Mouse (Mus musculus): Measurements from ENCODE around the gene Polr1b.

Gene Polr1b

DNA sequence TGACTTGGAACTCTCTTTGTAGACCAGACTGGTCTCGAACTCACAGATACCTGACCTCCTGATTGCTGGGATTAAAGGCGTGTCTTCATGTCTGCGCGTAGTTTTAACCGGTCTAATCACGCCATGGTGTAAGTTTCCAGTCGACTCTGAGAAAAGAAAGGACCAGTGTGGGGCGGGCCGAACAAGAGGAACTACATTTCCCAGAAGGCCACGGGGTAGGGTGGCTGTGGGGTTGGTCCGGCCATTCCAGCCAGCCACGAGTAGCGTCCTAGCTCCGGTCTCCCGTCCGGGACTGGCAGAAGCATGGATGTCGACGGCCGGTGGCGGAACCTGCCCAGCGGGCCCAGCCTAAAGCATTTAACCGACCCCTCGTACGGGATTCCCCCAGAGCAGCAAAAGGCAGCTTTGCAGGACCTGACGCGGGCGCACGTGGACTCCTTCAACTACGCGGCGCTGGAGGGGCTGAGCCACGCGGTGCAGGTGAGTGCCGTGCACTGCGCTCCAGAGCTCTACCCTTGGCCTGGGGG lies at the start of gene Polr1b:
TSS of gene Polr1b (plus strand) at position 212 of the 527 bp plus-strand sequence.
- peak; percentile 83 for DNase-seq

DNA sequence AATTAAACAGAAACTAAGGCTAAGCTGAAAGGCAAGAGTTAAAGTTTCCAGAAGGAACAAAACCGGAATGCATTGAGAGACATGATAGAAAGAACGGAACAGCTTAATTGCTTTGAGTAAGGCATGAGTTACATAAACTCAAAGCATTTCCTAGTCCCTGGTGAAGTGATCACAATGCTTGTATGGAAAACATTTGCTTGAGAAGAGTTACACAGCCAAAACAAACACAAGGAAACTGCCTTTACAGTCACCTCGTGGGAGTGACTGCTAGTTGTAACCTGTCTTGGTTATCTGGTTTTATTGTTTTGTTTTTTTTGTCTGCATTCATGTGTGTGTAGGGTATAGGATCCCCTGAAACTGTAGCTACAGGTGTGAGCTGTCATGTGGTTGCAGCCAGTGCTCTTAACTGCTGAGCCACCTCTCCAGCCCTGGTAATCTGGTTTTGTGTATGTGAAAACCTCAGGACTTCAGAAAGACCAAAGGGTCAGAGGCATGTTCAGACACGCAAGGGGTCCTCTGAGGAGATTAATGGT lies 48.3 kb upstream of the Polr1b start:
- DNase-seq: no peak

DNA sequence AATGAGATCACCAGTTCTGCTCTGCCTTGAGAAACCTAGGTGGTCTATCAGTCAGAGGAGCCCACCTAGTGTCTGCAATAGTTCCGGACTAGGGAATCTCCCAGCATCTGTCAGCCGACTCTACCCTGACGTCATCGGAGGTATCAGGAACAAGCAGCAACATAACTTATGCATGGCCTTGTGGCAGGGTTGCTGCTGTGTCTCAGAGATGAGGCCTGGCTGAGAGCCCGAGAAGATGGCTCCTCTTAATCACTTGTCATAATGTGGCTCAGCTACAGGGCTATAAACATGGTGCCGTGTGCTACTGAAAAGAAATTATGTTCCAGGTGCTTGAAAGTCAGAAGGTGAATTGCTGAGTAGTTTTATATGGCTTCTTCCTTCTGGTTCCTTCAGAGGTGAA lies 45.1 kb upstream of the Polr1b start:
- no peak for DNase-seq

DNA sequence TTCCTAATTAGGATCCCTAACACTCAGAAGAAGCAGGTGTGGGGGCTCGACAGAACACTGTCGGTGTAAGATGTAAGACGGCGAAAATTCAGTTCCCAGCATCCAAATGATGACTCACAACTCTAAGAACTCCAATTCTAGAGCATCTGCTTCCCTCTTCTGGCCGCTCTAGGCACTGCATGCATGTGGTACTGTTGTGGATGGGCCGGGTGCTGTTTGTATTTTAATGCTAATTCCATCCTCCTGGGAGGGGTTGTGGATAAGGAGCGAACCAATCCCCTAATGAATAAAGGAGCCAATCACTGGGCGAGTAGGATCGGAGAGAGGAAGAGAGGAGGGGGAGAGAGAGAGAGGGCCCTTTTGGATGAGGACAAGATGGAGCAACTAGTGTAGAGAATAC lies 44.2 kb upstream of the Polr1b start:
- peak; percentile 75 for DNase-seq

DNA sequence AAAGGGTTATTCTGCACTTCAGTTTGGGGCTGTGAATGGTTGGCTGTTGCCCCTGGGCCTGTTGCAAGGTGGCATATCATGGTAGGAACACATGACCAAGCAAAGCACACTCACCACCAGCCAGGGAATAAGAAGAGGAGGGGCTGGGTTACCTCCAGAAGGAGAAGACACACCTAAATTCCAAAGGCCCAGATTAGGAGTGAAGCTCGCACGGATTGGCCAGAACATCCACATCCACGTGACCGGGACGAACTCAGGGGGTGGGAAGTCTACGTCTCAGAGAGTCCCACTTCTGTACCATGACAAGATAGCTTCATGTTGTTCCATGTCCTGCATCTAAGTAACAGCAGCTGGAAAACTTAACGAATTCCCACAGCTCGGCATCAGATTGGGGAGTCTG lies 43.5 kb upstream of the Polr1b start:
- no peak for DNase-seq

DNA sequence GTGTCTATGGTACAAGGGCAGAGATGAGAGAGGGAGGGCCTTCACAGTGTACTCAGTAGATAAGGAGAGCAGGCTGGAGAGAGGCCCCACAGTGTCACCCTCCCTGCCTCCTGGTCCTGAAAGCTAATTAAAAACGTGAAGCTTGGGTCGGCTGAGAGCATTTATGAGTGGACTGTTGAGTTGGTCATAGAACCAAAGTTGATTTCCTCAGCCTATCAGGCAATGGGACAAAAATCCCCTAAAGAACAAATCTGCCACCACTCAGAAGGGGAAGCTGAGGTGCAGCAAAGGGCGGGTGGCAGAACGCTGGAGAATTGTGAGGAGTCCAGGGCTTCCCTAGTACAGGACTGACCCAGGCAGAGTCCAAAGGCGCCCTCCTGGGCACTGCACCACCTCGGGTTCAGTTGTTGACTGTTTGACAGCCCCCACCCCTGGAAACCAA lies 42.9 kb upstream of the Polr1b start:
- no peak for DNase-seq

DNA sequence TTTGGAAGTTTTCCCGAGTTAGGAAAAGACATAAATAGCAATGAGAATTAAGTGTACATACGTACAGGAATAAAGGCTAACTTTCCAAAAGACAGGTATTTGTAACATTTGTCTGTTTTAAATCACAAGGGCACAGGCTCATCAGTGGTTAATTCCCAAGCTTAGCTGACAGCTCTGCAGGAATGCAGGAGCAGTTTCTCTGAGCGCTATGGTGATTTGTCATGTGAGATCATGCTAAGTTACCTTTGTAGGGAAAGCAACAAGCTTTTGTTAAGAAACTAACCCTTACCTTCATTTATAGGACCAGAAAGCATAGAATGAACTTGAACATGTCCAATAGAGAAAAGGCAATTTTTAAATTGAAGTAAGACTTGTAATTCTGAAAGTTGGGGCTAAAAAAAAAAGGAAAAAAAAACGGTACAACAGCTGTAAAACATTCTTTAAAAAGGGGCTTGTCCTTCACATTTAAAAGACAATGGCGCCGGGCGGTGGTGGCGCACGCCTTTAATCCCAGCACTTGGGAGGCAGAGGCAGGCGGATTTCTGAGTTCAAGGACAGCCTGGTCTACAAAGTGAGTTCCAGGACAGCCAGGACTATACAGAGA lies 39.2 kb upstream of the Polr1b start:
- no peak for DNase-seq

DNA sequence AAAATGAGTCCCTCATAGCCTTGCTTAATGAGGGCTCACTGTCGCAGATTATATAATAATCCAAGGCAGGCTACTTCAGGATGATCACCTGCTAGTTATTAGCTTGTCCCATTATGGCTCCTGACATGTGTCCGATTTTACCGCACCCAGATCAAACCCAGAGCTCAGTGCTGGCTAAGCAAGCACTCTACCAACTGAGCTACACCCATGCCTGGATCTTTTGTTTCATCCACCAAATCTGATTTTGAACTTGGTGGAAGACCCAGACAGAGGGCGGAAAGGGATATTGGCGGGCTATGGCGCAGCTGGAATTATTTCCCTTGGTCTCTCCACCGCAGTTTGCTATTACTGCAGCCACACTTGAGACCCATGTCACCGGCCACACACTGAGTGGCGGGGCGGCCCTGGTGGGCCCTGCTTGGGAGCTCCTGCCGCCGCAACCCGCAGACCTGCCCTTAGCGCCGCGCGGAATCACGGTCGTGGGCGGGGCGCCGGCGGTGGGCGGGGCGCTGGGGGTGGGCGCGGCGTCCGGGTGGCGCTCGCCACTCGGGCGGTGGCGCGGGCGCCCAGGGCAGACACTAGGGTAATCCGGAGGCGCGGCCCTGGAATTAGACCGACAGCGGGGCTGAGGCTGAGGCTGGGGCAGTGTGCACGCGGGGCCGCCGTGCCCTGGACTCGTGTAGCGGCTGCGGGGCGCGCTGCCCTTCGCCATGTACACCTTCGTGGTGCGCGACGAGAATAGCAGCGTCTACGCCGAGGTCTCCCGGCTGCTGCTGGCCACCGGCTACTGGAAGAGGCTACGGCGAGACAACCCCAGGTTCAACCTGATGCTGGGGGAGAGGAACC lies 35.1 kb upstream of the Polr1b start, which contains the start of gene Ttl:
TSS of gene Ttl (plus strand) at position 506 of the 846 bp plus-strand sequence.
- peak; percentile 90 for DNase-seq

DNA sequence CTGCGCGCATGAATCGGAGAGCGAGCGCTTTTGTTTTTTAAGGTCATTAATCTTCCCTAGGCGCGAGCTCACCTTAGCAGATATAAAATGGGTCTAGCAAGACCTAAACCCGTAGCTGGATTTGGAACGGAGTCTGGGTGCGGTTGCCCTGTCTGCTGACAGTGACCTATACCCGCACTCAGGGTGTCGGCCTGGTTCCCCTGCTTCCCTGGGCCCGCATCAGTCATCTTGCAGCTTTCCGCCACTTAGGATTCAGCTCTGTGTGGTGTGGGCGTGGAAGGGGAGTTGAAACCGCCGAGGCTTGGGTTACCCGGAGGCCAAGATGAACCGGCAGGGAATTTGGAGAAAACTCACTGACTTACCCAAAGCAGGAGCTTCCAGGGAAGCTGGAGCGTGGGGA lies 34.5 kb upstream of the Polr1b start:
- DNase-seq: peak; percentile 64

DNA sequence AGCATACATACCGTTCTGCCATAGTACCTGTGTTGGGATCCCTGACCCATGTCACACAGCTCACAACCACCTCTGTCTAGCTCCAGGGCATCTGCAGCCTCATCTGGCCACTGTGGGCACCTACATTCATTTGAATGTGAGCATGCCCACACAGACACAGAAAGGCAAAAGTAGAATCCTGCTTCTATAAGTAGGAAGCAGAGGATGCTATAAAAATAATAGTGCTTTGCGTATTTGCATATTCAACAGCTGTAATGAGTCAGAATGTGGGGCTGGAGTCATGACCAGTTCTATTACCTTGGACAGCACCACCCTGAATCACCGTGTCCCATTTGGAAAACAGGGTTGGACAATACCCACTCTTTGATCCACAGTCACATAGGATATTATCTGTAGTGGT lies 30.5 kb upstream of the Polr1b start:
- no peak for DNase-seq

DNA sequence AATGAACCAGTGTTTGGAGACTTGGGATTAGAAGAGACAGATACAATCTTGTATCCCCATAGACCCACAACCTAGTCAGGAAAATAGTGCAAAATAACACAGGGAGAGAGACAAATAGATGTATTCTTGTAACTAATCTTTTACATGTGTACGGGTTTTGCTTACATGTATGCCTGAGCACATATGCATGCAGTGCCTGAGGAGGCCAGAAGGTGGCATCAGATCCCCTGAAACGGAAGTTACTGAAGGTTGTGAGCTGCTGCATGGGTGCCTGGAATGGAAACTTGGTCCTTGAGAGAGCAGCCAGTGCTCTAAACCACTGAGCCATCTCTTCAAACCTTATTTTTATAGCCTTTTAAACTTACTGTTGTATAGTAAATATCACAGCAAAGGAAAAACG lies 22.5 kb upstream of the Polr1b start:
- DNase-seq: peak; percentile 70

DNA sequence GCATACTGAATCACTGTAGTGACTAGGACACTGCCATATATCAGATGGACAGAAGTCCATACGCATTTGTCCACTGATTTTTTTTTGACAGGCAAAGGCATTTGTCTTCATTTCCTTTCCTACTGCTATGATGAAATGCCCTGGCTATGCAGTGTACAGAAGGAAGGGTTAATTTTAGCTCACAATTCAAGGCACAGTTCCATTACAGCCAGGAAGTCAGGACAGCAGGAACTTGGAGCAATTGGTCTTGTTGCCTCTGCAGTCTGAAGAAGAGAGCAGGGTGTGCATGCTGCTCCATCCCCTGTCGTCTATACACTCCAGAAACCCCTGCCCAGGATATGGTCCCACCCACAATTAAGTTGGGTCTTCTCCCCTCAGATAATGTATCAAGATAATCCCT lies 21.6 kb upstream of the Polr1b start:
- no peak for DNase-seq

DNA sequence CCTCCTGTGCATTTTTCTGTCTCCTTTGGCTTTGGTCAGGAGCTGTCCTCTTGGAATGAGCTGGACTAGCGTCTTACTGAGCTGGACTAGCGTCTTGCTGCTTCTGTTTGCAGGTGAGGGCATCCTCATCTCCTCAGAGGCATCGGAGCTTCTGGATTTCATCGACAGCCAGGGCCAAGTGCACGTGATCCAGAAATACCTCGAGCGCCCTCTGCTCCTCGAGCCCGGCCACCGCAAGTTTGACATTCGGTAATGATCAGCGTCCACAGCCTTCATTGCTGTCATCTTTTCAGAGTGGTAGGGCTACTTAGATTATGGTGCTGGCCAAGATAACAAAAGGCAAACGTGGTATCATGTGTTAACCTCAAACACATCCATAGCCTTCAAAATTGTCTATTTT lies 19.7 kb upstream of the Polr1b start:
- no peak for DNase-seq

DNA sequence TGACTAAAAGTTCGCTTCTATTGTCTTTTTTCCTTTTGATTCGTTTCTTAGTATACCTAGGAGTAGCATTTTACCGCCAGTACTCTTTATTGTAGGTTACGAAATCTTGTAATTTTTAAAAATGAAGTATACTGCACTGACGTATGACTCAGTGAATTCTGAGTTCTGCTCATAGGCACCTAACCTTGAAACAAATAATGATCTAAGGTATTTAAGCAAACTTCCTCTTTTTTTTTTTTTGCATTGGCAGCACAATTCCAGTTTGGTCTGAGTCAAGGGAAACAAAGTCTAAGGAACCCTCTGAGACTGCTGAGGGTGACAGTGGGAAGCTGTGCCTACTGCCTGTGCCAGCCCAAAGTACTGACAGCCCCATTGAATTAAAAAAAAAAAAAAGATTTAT lies 17.3 kb upstream of the Polr1b start:
- DNase-seq: no peak

DNA sequence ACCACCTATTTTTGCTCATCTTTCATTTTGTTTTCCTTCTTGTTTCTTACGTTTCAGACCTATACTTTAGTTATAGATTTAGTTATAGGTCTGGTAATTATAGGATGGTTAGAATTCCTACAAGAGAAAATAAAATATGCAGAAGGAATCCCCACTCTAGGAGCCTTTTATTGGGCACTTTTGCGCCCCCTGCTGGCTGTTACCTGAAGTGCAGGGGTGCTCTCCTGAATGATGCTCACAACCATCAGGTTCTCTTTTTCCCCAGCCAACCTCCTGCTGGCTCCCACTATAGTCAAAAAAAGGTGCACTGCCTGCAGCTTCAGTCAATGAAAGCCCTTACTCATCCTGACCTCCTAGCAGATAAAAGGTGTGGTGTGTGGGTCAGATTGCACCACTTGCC lies 15.8 kb upstream of the Polr1b start:
- peak; percentile 66 for DNase-seq

DNA sequence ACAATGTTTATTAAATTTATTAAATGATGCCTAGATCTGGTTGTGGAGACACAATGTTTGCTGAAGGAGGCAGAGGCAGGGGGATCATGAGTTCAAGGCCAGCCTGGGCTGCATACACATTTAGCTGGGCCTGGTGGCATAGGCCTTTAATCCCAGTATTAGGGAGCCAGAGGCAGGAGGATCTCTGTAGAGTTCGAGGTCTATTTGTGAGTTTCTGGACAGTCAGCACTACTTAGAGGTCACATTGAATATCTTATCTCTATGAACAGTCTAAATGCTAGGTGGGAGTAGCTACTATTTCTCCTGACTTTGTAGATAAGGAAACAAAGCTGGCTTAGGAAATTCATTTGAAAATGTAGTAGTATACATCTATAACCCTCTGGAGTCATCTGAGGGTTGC lies 13.3 kb upstream of the Polr1b start:
- DNase-seq: no peak

DNA sequence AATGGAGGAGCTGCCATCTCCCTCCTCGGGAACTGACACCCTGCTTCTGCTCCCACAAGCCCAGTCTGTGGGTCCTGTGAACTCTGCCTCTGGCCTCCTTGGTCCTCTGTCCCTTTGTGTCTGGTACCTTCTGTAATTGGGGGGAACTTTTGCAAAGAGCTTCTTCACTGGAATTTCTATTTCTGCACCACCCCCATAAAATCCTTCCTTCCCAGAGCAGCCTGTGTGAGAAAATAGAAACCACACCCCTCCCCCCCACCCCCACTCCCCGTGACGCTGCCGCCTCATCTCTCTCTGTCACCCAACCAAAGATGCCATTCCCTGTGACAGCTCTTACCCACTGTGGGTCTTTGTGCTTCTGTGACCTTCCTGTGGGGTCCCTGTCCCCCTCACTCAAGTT lies 10.4 kb upstream of the Polr1b start:
- no peak for DNase-seq

DNA sequence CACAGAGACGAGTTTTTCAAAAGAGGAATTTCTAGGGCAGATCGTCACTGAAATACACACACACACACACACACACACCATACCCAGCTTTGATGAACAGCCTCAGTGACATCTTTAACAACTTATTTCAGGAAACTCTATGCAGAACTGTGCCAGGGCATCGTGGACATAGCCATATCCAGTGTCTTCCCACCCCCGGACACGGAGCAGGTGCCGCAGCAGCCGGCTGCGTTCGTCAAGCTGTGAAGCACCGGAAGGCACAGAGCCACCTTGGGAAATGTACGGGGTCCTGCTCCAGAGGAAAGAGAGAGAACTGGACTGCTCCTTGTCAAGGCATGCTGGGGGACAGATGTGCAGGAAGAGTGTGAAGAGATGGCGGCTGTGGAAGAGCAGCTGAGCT lies 8.0 kb upstream of the Polr1b start:
- DNase-seq: no peak

DNA sequence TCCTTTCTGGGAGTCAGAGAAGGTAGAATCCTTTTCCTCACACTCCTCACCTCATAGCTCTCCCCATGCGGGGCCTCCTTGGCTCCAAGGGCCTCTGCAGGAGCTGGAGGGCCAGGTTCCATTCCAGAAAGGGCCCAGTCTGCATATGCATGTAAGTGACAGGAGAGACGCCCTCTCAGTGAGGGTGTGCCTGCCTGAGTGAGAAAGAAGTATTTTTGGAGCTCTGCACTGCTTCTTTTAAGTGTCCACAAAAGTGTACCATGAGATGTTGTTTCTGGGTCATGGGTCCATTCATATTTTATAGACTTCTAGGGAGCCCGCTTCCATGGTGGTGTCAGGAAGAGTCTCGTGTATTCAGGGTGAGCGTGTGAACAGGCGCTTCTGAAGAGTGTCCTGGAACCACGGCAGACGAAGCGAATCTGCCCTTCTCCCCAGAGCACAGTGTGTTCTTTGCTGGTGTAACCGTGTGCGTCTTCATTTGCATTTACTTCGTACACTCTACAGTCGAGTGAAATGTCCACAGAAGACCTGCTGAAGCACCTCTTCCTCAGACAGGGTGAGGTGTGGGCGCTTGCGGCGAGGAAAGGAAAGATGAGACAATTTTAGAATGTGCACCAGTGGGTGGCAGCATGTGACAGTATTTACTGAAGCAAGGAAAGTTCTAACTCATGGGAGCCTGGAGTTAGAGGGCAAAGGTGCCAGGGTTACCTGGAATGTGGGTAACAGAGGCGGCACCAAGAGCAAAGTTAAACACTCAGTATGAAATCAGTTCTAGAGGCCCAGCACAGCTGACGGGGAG lies 6.7 kb upstream of the Polr1b start:
- DNase-seq: peak; percentile 31

DNA sequence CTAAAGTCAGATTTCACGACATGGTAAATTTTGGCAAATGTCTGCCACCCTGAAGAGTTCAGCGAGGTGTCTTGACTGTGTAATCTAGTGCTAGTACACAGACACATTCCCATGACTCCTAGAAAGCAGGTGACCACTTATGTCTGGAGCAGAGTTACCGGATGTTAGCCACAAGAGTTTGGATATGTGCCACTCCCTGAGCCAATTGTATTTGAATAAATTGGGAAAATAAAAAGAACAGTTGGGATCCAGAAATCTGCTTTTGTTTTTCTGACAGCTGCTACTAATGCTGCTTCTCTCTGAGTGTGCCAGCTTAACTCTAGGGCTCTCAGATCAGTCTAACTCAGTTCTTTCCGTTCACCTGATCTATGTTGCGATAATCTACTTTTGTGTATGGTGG lies 12.1 kb downstream of the Polr1b start:
- DNase-seq: no peak

DNA sequence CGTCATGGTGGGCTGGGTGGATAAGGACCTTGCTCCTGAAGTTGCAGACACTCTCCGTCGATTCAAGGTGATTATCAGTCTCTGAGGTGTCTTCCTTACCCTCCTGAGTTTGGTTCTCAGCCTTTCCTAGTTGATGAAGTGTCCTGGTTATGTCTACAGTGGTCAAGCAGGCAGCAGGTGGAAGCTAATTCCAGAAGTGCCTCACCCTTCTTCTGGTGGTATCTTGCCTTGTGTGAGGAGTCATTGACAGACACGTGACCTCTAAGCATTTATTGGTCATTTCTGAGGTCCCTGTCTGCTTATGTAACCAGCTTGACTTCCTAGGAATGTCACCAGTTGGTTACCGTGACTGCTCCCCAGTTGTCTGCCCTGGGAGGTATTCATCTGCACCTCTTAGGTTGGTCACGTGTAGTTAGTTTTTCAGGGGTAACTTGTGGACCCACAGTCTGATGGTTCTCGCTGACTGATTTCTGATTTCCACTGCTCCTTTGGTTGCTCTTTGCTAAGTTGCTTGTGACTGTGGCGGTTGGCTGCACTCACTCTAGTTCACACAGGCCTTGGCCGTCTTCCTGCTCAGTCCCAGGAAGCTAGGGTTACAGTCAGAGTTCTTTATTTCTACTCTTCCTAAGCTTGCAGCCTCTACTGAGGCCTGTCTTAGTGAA lies 15.0 kb downstream of the Polr1b start:
- no peak for DNase-seq

DNA sequence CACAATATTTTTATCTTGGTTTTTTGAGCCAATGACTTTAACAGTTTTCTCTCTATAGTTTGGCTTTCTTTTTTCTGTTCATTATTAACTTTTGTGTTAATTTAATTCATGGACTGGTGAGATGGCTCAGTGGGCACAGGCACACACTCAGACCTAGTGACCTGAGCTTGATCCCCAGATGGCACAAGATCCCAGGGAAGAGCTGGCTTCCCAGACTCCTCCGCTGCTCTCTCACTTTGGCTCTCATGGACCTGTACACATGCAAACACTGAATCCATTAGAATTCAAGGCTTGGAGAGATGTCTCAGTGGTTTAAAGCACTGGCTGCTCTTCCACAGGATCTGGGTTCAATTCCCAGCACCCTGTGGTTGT lies 15.6 kb downstream of the Polr1b start:
- DNase-seq: no peak

DNA sequence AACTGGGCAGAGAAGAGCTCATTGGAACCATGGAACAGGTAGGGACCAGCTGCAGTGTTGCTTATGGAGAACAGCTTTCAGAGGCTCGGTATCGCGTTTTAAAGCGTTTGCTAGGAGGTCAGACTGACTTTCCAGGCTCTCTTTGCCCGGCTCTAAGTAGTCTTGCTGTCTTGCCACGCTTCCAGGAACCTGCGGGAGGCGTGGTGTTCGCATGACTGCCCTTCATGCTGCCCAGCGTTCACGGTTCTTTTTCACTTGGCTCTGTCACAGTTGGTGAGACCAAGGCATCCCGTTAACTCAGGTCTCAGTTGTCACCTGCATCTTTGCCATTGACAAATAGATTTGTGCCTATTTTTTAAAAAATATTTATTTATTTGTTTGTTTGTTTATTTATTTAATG lies 17.3 kb downstream of the Polr1b start:
- no peak for DNase-seq

Measured in thymus, postnatal 4 days (tissue).